Comparison of ENCODE assay signal across 8 mouse cellular contexts in the genomic region with DNA sequence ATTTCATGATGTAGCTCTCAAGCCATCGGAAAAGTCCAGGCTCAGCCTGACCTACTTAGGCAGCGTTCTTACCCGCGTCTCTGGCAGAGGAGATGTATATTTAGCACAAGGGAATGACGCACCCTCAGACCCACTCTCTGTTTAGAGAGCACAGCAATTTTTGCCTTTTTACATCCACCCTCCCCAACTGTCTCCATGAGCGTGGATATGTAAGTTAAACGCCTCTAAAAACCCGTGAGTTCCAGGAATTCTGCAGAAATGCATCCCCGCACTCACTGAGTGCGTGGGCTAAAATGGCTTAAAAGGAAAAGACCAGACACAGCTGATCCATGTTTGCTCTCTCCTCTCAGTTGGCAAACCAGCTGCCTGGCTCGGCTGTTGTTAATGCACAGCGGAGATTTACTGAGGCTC.
A peak's percentile ranks its signal among the peaks of the same experiment; 100 is the strongest.
DNase-seq lines count a peak whose midpoint lies in the region; ATAC-seq and TF ChIP-seq lines count a peak whose summit lies in the region.

No protein-coding gene starts in this region.

- DNase-seq in adrenal gland, adult (ENCODE audit: inconsistent age in 2 of 2, low spot score in 1 of 2), result peak; percentile 24 to 69
- no peak for DNase-seq in adrenal gland, adult 18-20 months (ENCODE audit: low spot score in 2 of 2)
- DNase-seq in lung, postnatal 25 days (ENCODE audit: low spot score), result no peak
- DNase-seq in left cerebral cortex, adult 2 months (ENCODE audit: extremely low spot score in 1 of 2, low spot score in 2 of 2), result peak; percentile 52 to 58
- no peak for DNase-seq in hindbrain, embryonic 14.5 days (ENCODE audit: low spot score)

- H3K36me3 ChIP-seq in lung, embryonic 16.5 days (ENCODE audit: control insufficient read depth, insufficient read depth, low read length), result no peaks in the 10 kb centered on the region
- H3K36me3 ChIP-seq in stomach, embryonic 14.5 days (ENCODE audit: control insufficient read depth, insufficient read depth, low read length), result no peaks in the 10 kb centered on the region
- H3K36me3 ChIP-seq in hindbrain, embryonic 14.5 days (replicated peaks; ENCODE audit: control insufficient read depth, insufficient read depth), result no peaks in the 10 kb centered on the region

- peak overlapping the region; percentile 12 for H3K4me2 ChIP-seq in lung, embryonic 16.5 days (ENCODE audit: low read depth, low read length)
- H3K4me2 ChIP-seq in stomach, embryonic 14.5 days (replicated peaks; ENCODE audit: low read depth, low read length), result peak overlapping the region; percentile 11
- H3K4me2 ChIP-seq in hindbrain, embryonic 14.5 days (replicated peaks), result no peak overlapping the region

- H3K27ac ChIP-seq in lung, embryonic 16.5 days (ENCODE audit: low read length), result peak overlapping the region; percentile 4
- peak overlapping the region; percentile 69 for H3K27ac ChIP-seq in left cerebral cortex, adult 2 months
- H3K27ac ChIP-seq in stomach, embryonic 14.5 days (ENCODE audit: low read length), result peak overlapping the region; percentile 16; the same call in 1 of the 2 replicates
- H3K27ac ChIP-seq in hindbrain, embryonic 14.5 days, result no peak overlapping the region

- no peak overlapping the region for H3K9ac ChIP-seq in lung, embryonic 16.5 days (ENCODE audit: low read length)
- H3K9ac ChIP-seq in stomach, embryonic 14.5 days (replicated peaks; ENCODE audit: low read depth, low read length), result 0 out of 2 replicates have a peak overlapping the region, but pooled peaks have one; percentile 6
- H3K9ac ChIP-seq in hindbrain, embryonic 14.5 days, result no peak overlapping the region

- no peak overlapping the region for H3K4me3 ChIP-seq in lung, embryonic 16.5 days (ENCODE audit: low read length)
- H3K4me3 ChIP-seq in left cerebral cortex, adult 2 months, result no peak overlapping the region
- H3K4me3 ChIP-seq in stomach, embryonic 14.5 days (ENCODE audit: low read depth, low read length), result no peak overlapping the region
- H3K4me3 ChIP-seq in hindbrain, embryonic 14.5 days (replicated peaks; ENCODE audit: low read length), result no peak overlapping the region

- TF ChIP-seq CTCF in left cerebral cortex, adult 2 months (IDR thresholded peaks at IDR 0.05), result no peak

- H3K27me3 ChIP-seq in lung, embryonic 16.5 days (ENCODE audit: control insufficient read depth, insufficient read depth, low read depth, low read length), result no peaks in the 10 kb centered on the region
- no peaks in the 10 kb centered on the region for H3K27me3 ChIP-seq in stomach, embryonic 14.5 days (ENCODE audit: control insufficient read depth, insufficient read depth, low read length)
- no peaks in the 10 kb centered on the region for H3K27me3 ChIP-seq in hindbrain, embryonic 14.5 days (ENCODE audit: control insufficient read depth, insufficient read depth, low read length)

- WGBS in lung, embryonic 16.5 days, result 31% methylated on average over 12 of the region's 12 CpGs
- WGBS in stomach, embryonic 14.5 days, result 29% methylated on average over 12 of the region's 12 CpGs
- WGBS in hindbrain, embryonic 14.5 days, result 79% methylated on average over 12 of the region's 12 CpGs

- intact Hi-C loops in left cerebral cortex, adult 2 months (cut with DNase I), result loop anchor here (1.0 to 5.0 kb wide), 4 partner anchors 182 to 348 kb away; no protein-coding TSS in a partner anchor

- H3K9me3 ChIP-seq in lung, embryonic 16.5 days (ENCODE audit: control insufficient read depth, low read length), result no peaks in the 10 kb centered on the region
- no peaks in the 10 kb centered on the region for H3K9me3 ChIP-seq in stomach, embryonic 14.5 days (ENCODE audit: control insufficient read depth, low read depth, low read length)
- H3K9me3 ChIP-seq in hindbrain, embryonic 14.5 days (ENCODE audit: control insufficient read depth, low read length), result no peaks in the 10 kb centered on the region

- ATAC-seq in lung, embryonic 16.5 days (ENCODE audit: low read depth), result peak; percentile 88
- no peak for ATAC-seq in stomach, embryonic 14.5 days (ENCODE audit: insufficient number of reproducible peaks, insufficient read depth, low FRiP score, low read depth)
- no peak for ATAC-seq in megakaryocyte progenitor cell, adult 5-6 weeks (replicated peaks; ENCODE audit: poor library complexity)
- ATAC-seq in hindbrain, embryonic 14.5 days (ENCODE audit: low FRiP score), result no peak

- H3K4me1 ChIP-seq in lung, embryonic 16.5 days (replicated peaks; ENCODE audit: control insufficient read depth, insufficient read depth, low read length), result peaks cover 3% of the 10 kb centered on the region
- 0 out of 2 replicates have a peak, but pooled peaks cover 8% of the 10 kb centered on the region for H3K4me1 ChIP-seq in stomach, embryonic 14.5 days (ENCODE audit: control insufficient read depth, insufficient read depth, low read length)
- H3K4me1 ChIP-seq in hindbrain, embryonic 14.5 days (replicated peaks; ENCODE audit: control insufficient read depth, insufficient read depth, low read length), result no peaks in the 10 kb centered on the region

Comparison
In these comparisons a context has a peak if more than half of its experiments do, and no peak if none do; other contexts are left out.
1. DNase-seq: peak in adrenal gland, adult (2 of 2) and left cerebral cortex, adult 2 months (2 of 2); none in adrenal gland, adult 18-20 months (0 of 2), lung, postnatal 25 days (single experiment) and hindbrain, embryonic 14.5 days (single experiment).